Mouse (Mus musculus) spleen, postnatal 10 days (tissue): Measurements from ENCODE around the gene Auh.

Source experiments
- DNase-seq, 2 experiments: peaks; one replicate each; pipeline ENCODE4 v3.0.0; 2021 to 2022; ENCODE audit warnings: low spot score in 2 of 2

The Auh gene

GRCm38 (mm10) chr13:52834591-52834990 is 94.9 kb downstream of the Auh start:
- DNase-seq = no peak

GRCm38 (mm10) chr13:52833748-52834147 is 95.7 kb downstream of the Auh start:
- DNase-seq = no peak

- DNase-seq = peak; percentile 36 to 51
These were observed 96.3 kb downstream of the Auh start for GRCm38 (mm10) chr13:52833220-52833619.

GRCm38 (mm10) chr13:52832481-52833170 is 96.9 kb downstream of the Auh start:
- DNase-seq = no peak

GRCm38 (mm10) chr13:52831037-52831757 is 98.3 kb downstream of the Auh start:
- DNase-seq = peak; percentile 38 to 62

GRCm38 (mm10) chr13:52828946-52829523 is 100.4 kb downstream of the Auh start:
- DNase-seq = peak; percentile 26 to 38

GRCm38 (mm10) chr13:52828217-52828616 is 101.3 kb downstream of the Auh start:
- no peak for DNase-seq

- no peak for DNase-seq
These were observed 102.8 kb downstream of the Auh start for GRCm38 (mm10) chr13:52826666-52827065.

GRCm38 (mm10) chr13:52824754-52825153 is 104.7 kb downstream of the Auh start:
- DNase-seq = no peak

- no peak for DNase-seq
These were observed 107.0 kb downstream of the Auh start for GRCm38 (mm10) chr13:52822165-52823149.

GRCm38 (mm10) chr13:52821571-52821970 is 107.9 kb downstream of the Auh start:
- no peak for DNase-seq

- DNase-seq = no peak
These were observed 109.6 kb downstream of the Auh start for GRCm38 (mm10) chr13:52819901-52820300.

- DNase-seq = no peak
These were observed 110.7 kb downstream of the Auh start for GRCm38 (mm10) chr13:52818760-52819159.

- DNase-seq = no peak
These were observed 111.4 kb downstream of the Auh start for GRCm38 (mm10) chr13:52817991-52818491.

GRCm38 (mm10) chr13:52813750-52814149 is 115.7 kb downstream of the Auh start:
- DNase-seq = no peak

- DNase-seq = no peak
These were observed 116.6 kb downstream of the Auh start for GRCm38 (mm10) chr13:52812549-52813515.

- DNase-seq = no peak
These were observed 121.8 kb downstream of the Auh start for GRCm38 (mm10) chr13:52807722-52808121.

GRCm38 (mm10) chr13:52806029-52806428 is 123.5 kb downstream of the Auh start:
- DNase-seq = no peak

- DNase-seq = no peak
These were observed 123.9 kb downstream of the Auh start for GRCm38 (mm10) chr13:52805581-52805980.

GRCm38 (mm10) chr13:52802482-52802881 is 127.0 kb downstream of the Auh start:
- DNase-seq = no peak
